Mouse (Mus musculus) stomach, adult 2 months (tissue): ENCODE data around the gene Gm21834. TPM values are rescaled to one million over a fixed set of nuclear protein-coding genes. Genes with fewer than 3 reads are reported as not detected.

Experiments
- polyA plus RNA-seq: library from polyadenylated mRNA; depleted of rRNA; stranded (reverse); fragments of >200 nt; gene quantifications from 2 replicates; pipeline ENCODE4 v1.2.3, GENCODE M21; 2012; rRNA removed

Gene Gm21834
- polyA plus RNA-seq = not detected in 2 replicates

GRCm38 (mm10) chr17:57742119-57742518 is at the start of gene Gm21834:
TSS of gene Gm21834 (minus strand) at chr17:57742219.

GRCm38 (mm10) chr17:57768622-57769610 is 26.9 kb upstream of the Gm21834 start, which contains the start of gene Cntnap5c:
TSS of gene Cntnap5c (plus strand) at chr17:57769570.

Other genes starting within 250 kb of the Gm21834 start
- gene Vmn2r120, start 196.7 kb downstream of the Gm21834 start, polyA plus RNA-seq = not detected in 2 replicates
- gene Cntnap5c, start 27.4 kb upstream of the Gm21834 start, polyA plus RNA-seq = not detected in 2 replicates